Mouse (Mus musculus): Measurements from ENCODE around the gene Zfp787. TPM values are rescaled to one million over a fixed set of nuclear protein-coding genes. Genes with fewer than 3 reads are reported as not detected.
"Not testable (repeated sequence)": the region's sequence is repeated elsewhere in the genome, so short reads cannot be mapped to it uniquely, and the experiment has no call there.

The Zfp787 gene
- total and polyA plus RNA-seq, 2 experiments from 2014 or later: 61.5 to 66.7 TPM

DNA sequence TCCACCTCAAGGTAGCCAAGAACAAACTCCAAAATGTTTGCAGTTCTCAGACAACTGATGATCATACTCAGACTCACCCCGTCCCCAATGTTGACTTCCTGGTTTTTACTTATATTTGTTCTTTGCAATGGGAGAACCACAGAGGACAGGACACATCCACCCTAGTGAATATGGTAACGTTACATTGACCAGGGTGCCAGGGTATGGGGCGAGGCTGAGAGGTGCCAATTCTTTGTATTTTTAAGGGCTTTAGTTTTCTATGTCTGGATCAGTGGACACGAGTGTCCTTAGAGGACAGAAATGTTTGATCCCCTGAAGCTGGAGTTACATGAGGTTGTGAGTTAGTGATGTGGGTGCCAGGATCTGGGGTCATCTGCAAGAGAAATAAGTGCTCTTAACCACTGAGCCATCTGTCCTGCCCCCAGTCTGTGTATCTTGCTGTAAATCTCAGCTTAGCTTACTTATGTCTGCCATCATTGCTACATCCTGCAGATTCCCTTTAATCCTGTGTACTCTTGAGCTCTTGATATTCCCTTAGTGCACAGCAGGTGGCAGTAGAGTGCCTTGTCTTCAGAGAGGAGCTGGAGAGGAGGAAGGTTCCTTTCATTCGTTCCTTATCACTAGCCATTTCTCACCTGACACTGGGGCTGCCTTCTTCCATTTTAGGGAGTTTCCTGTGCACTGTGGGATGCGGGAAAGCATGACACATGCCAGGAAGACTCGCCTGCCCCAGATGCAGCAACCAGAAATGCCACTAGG lies 28.9 kb downstream of the Zfp787 start:
- Histone ChIP-seq H3K4me3 (ENCODE audit: low read depth, low read length) (no peak overlapping the region), H3K4me2 (ENCODE audit: low read depth, low read length, poor library complexity, severe bottlenecking) (no peak overlapping the region), H3K4me1 (ENCODE audit: insufficient read depth, low read length) (no peaks in the 10 kb centered on the region; the same call in 1 of the 2 replicates), H3K27me3 (ENCODE audit: insufficient read depth, low read length) (no peaks in the 10 kb centered on the region), H3K9me3 (ENCODE audit: low read length) (0 out of 2 replicates have a peak, but pooled peaks cover under 1% of the 10 kb centered on the region), H3K27ac (ENCODE audit: low read depth, low read length) (peak overlapping the region; percentile 71; the same call in 1 of the 2 replicates), H3K36me3 (ENCODE audit: insufficient read depth, low read length) (peaks cover 4% of the 10 kb centered on the region), H3K9ac (replicated peaks; ENCODE audit: low read length, poor library complexity, severe bottlenecking) (no peak overlapping the region)
- peak; percentile 80 for ATAC-seq (ENCODE audit: low FRiP score)
- 37% methylated on average over 7 of the region's 7 CpGs for WGBS
- DNase-seq (ENCODE audit: low spot score): peak; percentile 91
- TF ChIP-seq CTCF (IDR thresholded peaks at IDR 0.05): peak; percentile 97

DNA sequence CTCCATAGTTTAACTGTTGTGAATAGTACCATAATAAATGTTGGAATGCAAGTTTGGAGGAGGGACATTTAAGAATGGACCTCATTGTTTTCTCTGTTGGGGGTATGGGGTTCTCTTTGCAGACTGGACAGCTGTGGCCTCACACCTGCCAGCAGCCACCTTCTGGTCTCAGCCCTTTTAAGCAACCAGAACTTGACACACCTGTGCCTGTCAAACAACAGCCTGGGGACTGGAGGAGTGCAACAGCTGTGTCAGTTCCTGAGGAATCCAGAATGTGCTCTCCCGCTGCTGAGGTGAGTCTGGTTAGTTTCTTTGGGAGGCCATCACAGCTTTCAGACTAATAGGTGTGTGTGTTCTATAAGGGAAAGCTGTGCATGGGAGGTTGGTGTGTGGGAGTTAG lies 34.7 kb downstream of the Zfp787 start:
- ATAC-seq (ENCODE audit: low FRiP score); H3K9ac ChIP-seq (replicated peaks; ENCODE audit: low read length, poor library complexity, severe bottlenecking); DNase-seq (ENCODE audit: low spot score); H3K27me3 ChIP-seq (ENCODE audit: insufficient read depth, low read length); H3K27ac ChIP-seq (ENCODE audit: low read depth, low read length); H3K4me3 ChIP-seq (ENCODE audit: low read depth, low read length); H3K36me3 ChIP-seq (ENCODE audit: insufficient read depth, low read length); H3K4me1 ChIP-seq (ENCODE audit: insufficient read depth, low read length); H3K4me2 ChIP-seq (ENCODE audit: low read depth, low read length, poor library complexity, severe bottlenecking); H3K9me3 ChIP-seq (ENCODE audit: low read length): not testable (repeated sequence)
- 80% methylated on average over 1 of the region's 1 CpGs for WGBS

DNA sequence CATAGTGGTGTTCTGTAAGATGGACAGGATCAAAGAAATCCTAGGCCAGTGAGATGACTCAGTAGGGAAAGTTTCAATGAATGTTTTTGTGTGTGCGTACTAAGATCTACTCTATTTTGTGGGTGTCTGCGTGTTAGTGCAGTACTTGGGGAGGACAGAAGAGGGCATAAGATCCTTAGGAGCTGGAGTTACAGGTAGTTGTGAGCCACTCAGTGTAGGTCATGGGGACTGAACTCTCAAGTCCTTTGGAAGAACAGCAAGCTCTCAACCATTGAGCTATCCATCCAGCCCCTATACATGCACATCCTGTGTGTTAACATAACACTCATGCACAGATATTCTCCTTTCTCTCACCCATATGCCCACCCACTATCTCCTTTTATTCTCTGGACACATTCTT lies 35.7 kb downstream of the Zfp787 start:
- H3K9ac ChIP-seq (replicated peaks; ENCODE audit: low read length, poor library complexity, severe bottlenecking); H3K4me1 ChIP-seq (ENCODE audit: insufficient read depth, low read length); H3K4me3 ChIP-seq (ENCODE audit: low read depth, low read length); ATAC-seq (ENCODE audit: low FRiP score); H3K36me3 ChIP-seq (ENCODE audit: insufficient read depth, low read length); H3K27me3 ChIP-seq (ENCODE audit: insufficient read depth, low read length); DNase-seq (ENCODE audit: low spot score); H3K9me3 ChIP-seq (ENCODE audit: low read length); H3K27ac ChIP-seq (ENCODE audit: low read depth, low read length); H3K4me2 ChIP-seq (ENCODE audit: low read depth, low read length, poor library complexity, severe bottlenecking): not testable (repeated sequence)
- WGBS: 78% methylated on average over 2 of the region's 2 CpGs

DNA sequence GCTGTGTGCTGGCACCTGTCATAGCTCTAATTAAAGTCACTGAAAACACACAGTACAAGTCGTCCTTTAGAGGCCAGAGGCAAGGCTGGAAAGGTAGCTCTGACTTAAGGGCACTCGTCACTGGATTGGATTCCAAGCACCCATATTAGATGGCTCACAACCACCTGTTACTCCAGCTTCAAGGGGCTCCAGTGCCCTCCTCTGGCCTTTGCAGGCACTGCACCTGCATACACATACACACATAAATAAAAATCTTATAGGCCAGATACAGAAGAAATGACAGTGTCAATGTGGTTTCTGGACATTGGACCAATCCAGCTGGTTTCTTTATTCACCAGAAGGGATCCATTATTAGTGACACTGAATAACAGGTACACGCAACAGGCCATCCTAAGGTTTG lies 36.3 kb downstream of the Zfp787 start:
- 86% methylated on average over 3 of the region's 3 CpGs for WGBS
- no peaks in the 10 kb centered on the region for H3K9me3 ChIP-seq (ENCODE audit: low read length)
- ATAC-seq (ENCODE audit: low FRiP score): no peak

More for the DNA sequence above, 36.3 kb downstream of the Zfp787 start:
- Histone ChIP-seq H3K4me3 (ENCODE audit: low read depth, low read length) (no peak overlapping the region), H3K27ac (ENCODE audit: low read depth, low read length) (no peak overlapping the region), H3K27me3 (ENCODE audit: insufficient read depth, low read length) (no peaks in the 10 kb centered on the region), H3K4me1 (ENCODE audit: insufficient read depth, low read length) (no peaks in the 10 kb centered on the region), H3K9ac (replicated peaks; ENCODE audit: low read length, poor library complexity, severe bottlenecking) (no peak overlapping the region), H3K4me2 (ENCODE audit: low read depth, low read length, poor library complexity, severe bottlenecking) (no peak overlapping the region), H3K36me3 (ENCODE audit: insufficient read depth, low read length) (no peaks in the 10 kb centered on the region)
- no peak for TF ChIP-seq CTCF (IDR thresholded peaks at IDR 0.05)
- DNase-seq (ENCODE audit: low spot score): no peak

Other genes starting within 250 kb of the Zfp787 start
- gene Vmn1r65, start 145.0 kb downstream of the Zfp787 start, total RNA-seq (2014; rRNA removed): not detected in 2 replicates
- gene Vmn1r65, start 145.0 kb downstream of the Zfp787 start, polyA plus RNA-seq (2015; fragmentation: Nextera tagmentation; extraction: Ambion mirVana): not detected in 2 replicates
- gene Nlrp4c, start 110.8 kb downstream of the Zfp787 start, total RNA-seq (2014; rRNA removed): not detected in 2 replicates
- gene Nlrp4c, start 110.8 kb downstream of the Zfp787 start, polyA plus RNA-seq (2015; fragmentation: Nextera tagmentation; extraction: Ambion mirVana): not detected in 2 replicates
- gene Zfp444, start 16.2 kb upstream of the Zfp787 start, total RNA-seq (2014; rRNA removed): 86.4 and 92.4 TPM in 2 replicates
- 78.6 and 85.2 TPM in 2 replicates for gene Zfp444, start 16.2 kb upstream of the Zfp787 start, polyA plus RNA-seq (2015; fragmentation: Nextera tagmentation; extraction: Ambion mirVana)
- gene Galp, start 41.1 kb upstream of the Zfp787 start, total RNA-seq (2014; rRNA removed): not detected in 2 replicates
- gene Galp, start 41.1 kb upstream of the Zfp787 start, polyA plus RNA-seq (2015; fragmentation: Nextera tagmentation; extraction: Ambion mirVana): not detected in 2 replicates
- gene Zscan5b, start 66.3 kb upstream of the Zfp787 start, total RNA-seq (2014; rRNA removed): not detected in 2 replicates
- gene Zscan5b, start 66.3 kb upstream of the Zfp787 start, polyA plus RNA-seq (2015; fragmentation: Nextera tagmentation; extraction: Ambion mirVana): not detected in 2 replicates
- not detected in 2 replicates for gene Epp13, start 96.7 kb upstream of the Zfp787 start, total RNA-seq (2014; rRNA removed)
- gene Epp13, start 96.7 kb upstream of the Zfp787 start, polyA plus RNA-seq (2015; fragmentation: Nextera tagmentation; extraction: Ambion mirVana): 0.39 TPM in 1 of 2 replicates, not detected in the other
- 5.2 and 7.1 TPM in 2 replicates for gene Zfp667, start 130.6 kb upstream of the Zfp787 start, total RNA-seq (2014; rRNA removed)
- gene Zfp667, start 130.6 kb upstream of the Zfp787 start, polyA plus RNA-seq (2015; fragmentation: Nextera tagmentation; extraction: Ambion mirVana): 11.0 and 12.4 TPM in 2 replicates
- 6.7 and 9.9 TPM in 2 replicates for gene Zfp583, start 175.3 kb upstream of the Zfp787 start, total RNA-seq (2014; rRNA removed)
- 15.2 and 16.5 TPM in 2 replicates for gene Zfp583, start 175.3 kb upstream of the Zfp787 start, polyA plus RNA-seq (2015; fragmentation: Nextera tagmentation; extraction: Ambion mirVana)
- gene Gm3854, start 187.8 kb upstream of the Zfp787 start, total RNA-seq (2014; rRNA removed): 3.4 and 5.0 TPM in 2 replicates
- 4.5 and 5.6 TPM in 2 replicates for gene Gm3854, start 187.8 kb upstream of the Zfp787 start, polyA plus RNA-seq (2015; fragmentation: Nextera tagmentation; extraction: Ambion mirVana)
- 2.6 and 4.7 TPM in 2 replicates for gene Zfp78, start 207.3 kb upstream of the Zfp787 start, total RNA-seq (2014; rRNA removed)
- 3.3 and 4.3 TPM in 2 replicates for gene Zfp78, start 207.3 kb upstream of the Zfp787 start, polyA plus RNA-seq (2015; fragmentation: Nextera tagmentation; extraction: Ambion mirVana)
- 14.8 and 16.5 TPM in 2 replicates for gene Zfp28, start 227.3 kb upstream of the Zfp787 start, total RNA-seq (2014; rRNA removed)
- gene Zfp28, start 227.3 kb upstream of the Zfp787 start, polyA plus RNA-seq (2015; fragmentation: Nextera tagmentation; extraction: Ambion mirVana): 16.4 and 19.5 TPM in 2 replicates
- gene Smim17, start 242.7 kb upstream of the Zfp787 start, total RNA-seq (2014; rRNA removed): 19.6 and 21.8 TPM in 2 replicates
- 6.3 and 7.4 TPM in 2 replicates for gene Smim17, start 242.7 kb upstream of the Zfp787 start, polyA plus RNA-seq (2015; fragmentation: Nextera tagmentation; extraction: Ambion mirVana)